Mouse (Mus musculus) E14TG2a.4 (cell line): ENCODE measurements around the gene Cbln3.

Experiments
- CTCF ChIP-seq: conservative IDR thresholded peaks from 2 replicates; pipeline ENCODE4 v1.5.1; 2014; ENCODE audit warnings: low read length
- POU5F1 ChIP-seq: IDR thresholded peaks from 2 replicates; pipeline ENCODE4 v1.6.1; 2014; ENCODE audit warnings: low read length, borderline replicate concordance

DNA sequence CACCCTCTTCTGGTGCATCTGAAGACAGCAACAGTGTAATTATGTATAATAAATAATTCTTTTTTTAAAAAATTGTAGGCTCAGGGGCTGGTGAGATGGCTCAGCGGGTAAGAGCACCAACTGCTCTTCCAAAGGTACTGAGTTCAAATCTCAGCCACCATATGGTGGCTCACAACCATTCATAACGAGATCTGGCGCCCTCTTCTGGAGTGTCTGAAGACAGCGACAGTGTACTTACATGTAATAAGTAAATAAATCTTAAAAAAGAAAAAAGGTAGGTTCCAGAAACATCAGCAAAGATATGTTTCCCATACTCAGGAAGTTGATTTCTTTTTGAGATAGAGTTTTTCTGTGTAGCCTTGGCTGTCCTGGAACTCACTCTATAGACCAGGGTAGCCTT lies 41.4 kb downstream of the Cbln3 start:
- TF ChIP-seq CTCF (peak; percentile 31), POU5F1 (no peak)
